Mouse (Mus musculus) right cerebral cortex, postnatal 10 days (tissue): ENCODE measurements at regions not wholly inside any gene's neighbourhood (a gene's known extent, or its start where the extent isn't known, plus 50 kb on each side); places are given as distances from the start of the nearest gene placed in this dataset.

Source experiments
- DNase-seq, 2 experiments: peaks; one replicate each; pipeline ENCODE4 v3.0.0; 2021; ENCODE audit warnings: low spot score in 2 of 2

GRCm38 (mm10) chr3:26465158-26465557, 132.9 kb upstream of the Nlgn1 start:
- DNase-seq = peak; percentile 21 to 43

- no peak for DNase-seq
Measured at GRCm38 (mm10) chr3:26454921-26455320, 122.7 kb upstream of the Nlgn1 start.

- no peak for DNase-seq
Measured at GRCm38 (mm10) chr3:26437800-26438404, 105.6 kb upstream of the Nlgn1 start.
